Mouse (Mus musculus) cerebellum, adult 2 months (tissue): ENCODE measurements around the gene Zdhhc8.

Experiments used
- CTCF ChIP-seq: fragments of 200-500 bp; IDR thresholded peaks from 2 replicates; pipeline ENCODE4 v1.5.1; 2011; ENCODE audit warnings: low read depth, mild to moderate bottlenecking, control low read depth, low read length, moderate library complexity, borderline replicate concordance; ENCODE audit not compliant: insufficient read depth
- POLR2A ChIP-seq: fragments of 200-500 bp; IDR thresholded peaks from 2 replicates; pipeline ENCODE4 v1.6.1; 2011; ENCODE audit warnings: low read length, control low read depth, borderline replicate concordance; ENCODE audit not compliant: insufficient read depth

- TF ChIP-seq CTCF (no peak), POLR2A (no peak)
Measured at GRCm38 (mm10) chr16:18227187-18227586, 7.7 kb downstream of the Zdhhc8 start.
